Comparison of ENCODE assay signal across 8 mouse cellular contexts in the genomic region with DNA sequence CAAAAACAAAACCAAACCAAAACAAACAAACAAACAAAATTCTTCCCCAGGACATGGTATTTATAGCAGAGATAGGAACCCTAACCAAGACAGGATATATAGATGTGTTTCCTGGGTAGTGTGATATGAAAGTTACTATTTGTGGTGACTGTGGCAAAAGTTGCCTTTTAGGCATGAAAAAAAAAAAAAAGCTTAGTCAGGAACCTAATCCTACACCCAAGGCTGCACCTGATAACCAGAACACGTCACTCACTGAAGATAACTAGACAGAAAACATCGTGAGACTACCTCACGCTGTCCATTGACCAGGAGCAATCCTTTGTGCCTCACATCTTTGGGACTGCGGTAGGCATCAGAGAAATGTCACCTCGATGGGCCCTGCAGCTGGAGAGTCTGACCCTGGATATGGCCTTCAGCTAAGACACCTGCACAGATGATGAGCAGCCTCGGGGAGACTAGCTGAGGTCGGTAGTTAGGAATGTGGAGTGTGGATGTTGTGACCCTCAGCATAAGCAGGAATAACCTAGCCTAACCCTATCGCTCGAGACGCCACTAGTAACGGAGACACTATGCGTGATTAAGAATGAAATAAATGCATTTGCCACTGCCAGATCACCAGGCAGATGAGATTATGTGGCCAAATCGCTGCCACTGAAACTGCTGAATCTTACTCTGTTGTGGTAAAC. TPM values are rescaled to one million over a fixed set of nuclear protein-coding genes. Genes with fewer than 3 reads are reported as not detected.
DNase-seq lines count a peak whose midpoint lies in the region; ATAC-seq lines count a peak whose summit lies in the region.

A gene (plus strand): TSS at position 249 of the 686 bp plus-strand sequence.

- no peaks in the 10 kb centered on the region for H3K9me3 ChIP-seq in limb, embryonic 13.5 days

- no peaks in the 10 kb centered on the region for H3K36me3 ChIP-seq in limb, embryonic 13.5 days

- H3K27ac ChIP-seq in limb, embryonic 13.5 days = no peak within 1 kb of the TSS

- no peaks in the 10 kb centered on the region for H3K27me3 ChIP-seq in limb, embryonic 13.5 days

- WGBS in limb, embryonic 13.5 days = 68% methylated on average over 13 of the region's 13 CpGs

- H3K4me3 ChIP-seq in limb, embryonic 13.5 days = 0 out of 2 replicates have a peak within 1 kb of the TSS, but pooled peaks have one; percentile 2

- H3K9ac ChIP-seq in limb, embryonic 13.5 days = no peak within 1 kb of the TSS

- H3K4me1 ChIP-seq in limb, embryonic 13.5 days = no peaks in the 10 kb centered on the region; the same call in none of the 2 replicates

- peak; percentile 19 for DNase-seq in heart, adult 8-10 months (ENCODE audit: low spot score)
- DNase-seq in heart, postnatal 4 days = no peak
- peak; percentile 41 for DNase-seq in CD4-positive, CD25-positive, alpha-beta regulatory T cell, adult 2 months (ENCODE audit: low read depth, low spot score)
- no peak for DNase-seq in adipocyte (ENCODE audit: low spot score)
- no peak for DNase-seq in yolk sac, embryonic 10.5 days (ENCODE audit: low spot score)
- DNase-seq in right cerebral cortex, adult 18-20 months = no peak

- peak; percentile 94 for ATAC-seq in erythroblast, adult 5-6 weeks (replicated peaks; ENCODE audit: low FRiP score, poor library complexity, severe bottlenecking)
- no peak for ATAC-seq in limb, embryonic 13.5 days (ENCODE audit: low FRiP score, low read depth)

- peak within 1 kb of the TSS; percentile 28 for H3K4me2 ChIP-seq in limb, embryonic 13.5 days (replicated peaks)

RNA-seq across cellular contexts. Expression of the gene that starts here (rescaled TPM):
- 1 to 10 TPM; 3.5 to 4.6 (median 4.3) TPM for total RNA-seq in heart, adult 8-10 months (2022)
- total RNA-seq in heart, postnatal 4 days (2021) = 1 to 10 TPM; 2.7 to 2.8 TPM
- total RNA-seq in erythroblast, adult 5-6 weeks (2015; ENCODE audit: low replicate concordance) = 95.3 and 131 TPM in 2 replicates
- total RNA-seq in erythroblast, adult 5-6 weeks (2017; ENCODE audit: low replicate concordance) = 94.0 and 102 TPM in 2 replicates
- polyA plus RNA-seq in limb, embryonic 13.5 days (2015; fragmentation: Nextera tagmentation; extraction: Ambion mirVana) = 1.3 and 2.3 TPM in 2 replicates

Comparison
In these comparisons a context has a peak if more than half of its experiments do, and no peak if none do; other contexts are left out.
1. RNA of the gene that starts here (total RNA-seq): 94.0 to 131 TPM in erythroblast, adult 5-6 weeks; 3.5 to 4.6 TPM in heart, adult 8-10 months and 2.7 to 2.8 TPM in heart, postnatal 4 days; every median in the first group is over 10 times any median in the second.
2. DNase-seq: peak in heart, adult 8-10 months (single experiment) and CD4-positive, CD25-positive, alpha-beta regulatory T cell, adult 2 months (single experiment); none in heart, postnatal 4 days (single experiment), adipocyte (single experiment), yolk sac, embryonic 10.5 days (single experiment) and right cerebral cortex, adult 18-20 months (single experiment).